Mouse (Mus musculus) cerebellum, adult 2 months (tissue): ENCODE measurements around the gene Stk19.

Experiments
- CTCF ChIP-seq: fragments of 200-500 bp; IDR thresholded peaks from 2 replicates; pipeline ENCODE4 v1.5.1; 2011; ENCODE audit warnings: low read depth, mild to moderate bottlenecking, control low read depth, low read length, moderate library complexity, borderline replicate concordance; ENCODE audit not compliant: insufficient read depth
- POLR2A ChIP-seq: fragments of 200-500 bp; IDR thresholded peaks from 2 replicates; pipeline ENCODE4 v1.6.1; 2011; ENCODE audit warnings: low read length, control low read depth, borderline replicate concordance; ENCODE audit not compliant: insufficient read depth

DNA sequence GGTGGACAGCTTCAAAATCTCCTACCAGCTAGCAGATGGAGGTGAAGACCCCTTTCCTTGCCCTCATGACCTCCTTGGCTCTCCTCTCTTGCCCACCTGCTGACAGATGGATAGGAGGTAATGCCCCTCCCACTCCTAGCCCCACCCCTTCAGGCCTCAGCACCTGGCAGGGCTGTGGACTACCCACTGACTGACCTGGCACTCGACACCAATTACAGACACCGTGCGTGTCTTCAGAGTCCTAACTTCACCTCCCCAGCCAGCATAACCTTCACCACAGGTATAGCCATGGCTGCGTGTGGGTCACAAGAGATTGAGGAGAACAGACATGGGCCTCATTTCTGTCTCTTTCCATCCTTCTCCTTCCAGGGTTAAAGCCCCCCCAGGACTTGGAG, 37.2 kb downstream of the Stk19 start:
- TF ChIP-seq POLR2A (no peak), CTCF (no peak)
